Mouse (Mus musculus): ENCODE measurements around the gene Scarb2. TPM values are rescaled to one million over a fixed set of nuclear protein-coding genes. Genes with fewer than 3 reads are reported as not detected.
A peak's percentile ranks its signal among the peaks of the same experiment; 100 is the strongest.

Scarb2 gene
- total and polyA plus RNA-seq, 2 experiments = 28.5 to 112 TPM

- Histone ChIP-seq H3K9ac (ENCODE audit: low read depth, low read length) (no peak overlapping the region), H3K36me3 (ENCODE audit: control insufficient read depth, insufficient read depth, low read length) (peaks cover 8% of the 10 kb centered on the region), H3K4me3 (ENCODE audit: insufficient read depth, low read depth, low read length) (no peak overlapping the region), H3K79me2 (ENCODE audit: control insufficient read depth, insufficient read depth, low read length) (peaks cover 53% of the 10 kb centered on the region), H3K27ac (replicated peaks; ENCODE audit: insufficient read depth, low read depth, low read length) (peak overlapping the region; percentile 61), H3K4me1 (ENCODE audit: control insufficient read depth, insufficient read depth, low read length) (peaks cover 60% of the 10 kb centered on the region), H3K27me3 (ENCODE audit: control insufficient read depth, insufficient read depth, low read length) (no peaks in the 10 kb centered on the region)
- no peak for DNase-seq (ENCODE audit: extremely low read depth, low read depth, low spot score)
- TF ChIP-seq POLR2A (IDR thresholded peaks at IDR 0.05; ENCODE audit: extremely low read depth, insufficient read depth, low read length) (no peak), CTCF (IDR thresholded peaks at IDR 0.05; ENCODE audit: low read depth, low read length) (no peak)
- 53% methylated on average over 3 of the region's 3 CpGs for WGBS
Observed at GRCm38 (mm10) chr5:92499378-92499777, 7.3 kb downstream of the Scarb2 start.

- H3K4me1 ChIP-seq (ENCODE audit: control insufficient read depth, insufficient read depth, low read length) = peaks cover 61% of the 10 kb centered on the region
- no peak overlapping the region for H3K4me3 ChIP-seq (ENCODE audit: insufficient read depth, low read depth, low read length)
- no peak for TF ChIP-seq CTCF (IDR thresholded peaks at IDR 0.05; ENCODE audit: low read depth, low read length)
- peak; percentile 69 for DNase-seq (ENCODE audit: extremely low read depth, low read depth, low spot score)
- no peaks in the 10 kb centered on the region for H3K27me3 ChIP-seq (ENCODE audit: control insufficient read depth, insufficient read depth, low read length)
- H3K36me3 ChIP-seq (ENCODE audit: control insufficient read depth, insufficient read depth, low read length) = peaks cover 9% of the 10 kb centered on the region
- H3K27ac ChIP-seq (replicated peaks; ENCODE audit: insufficient read depth, low read depth, low read length) = peak overlapping the region; percentile 61; the same call in 1 of the 2 replicates
- H3K79me2 ChIP-seq (ENCODE audit: control insufficient read depth, insufficient read depth, low read length) = peaks cover 52% of the 10 kb centered on the region
- 13% methylated on average over 5 of the region's 5 CpGs for WGBS
- no peak overlapping the region for H3K9ac ChIP-seq (ENCODE audit: low read depth, low read length)
Observed at GRCm38 (mm10) chr5:92498661-92499060, 8.0 kb downstream of the Scarb2 start.

- TF ChIP-seq POLR2A (IDR thresholded peaks at IDR 0.05; ENCODE audit: extremely low read depth, insufficient read depth, low read length) (no peak), CTCF (IDR thresholded peaks at IDR 0.05; ENCODE audit: low read depth, low read length) (no peak)
- WGBS = 7% methylated on average over 3 of the region's 3 CpGs
- peaks cover 48% of the 10 kb centered on the region for H3K79me2 ChIP-seq (ENCODE audit: control insufficient read depth, insufficient read depth, low read length)
- peaks cover 59% of the 10 kb centered on the region for H3K4me1 ChIP-seq (ENCODE audit: control insufficient read depth, insufficient read depth, low read length)
- H3K27ac ChIP-seq (replicated peaks; ENCODE audit: insufficient read depth, low read depth, low read length) = peak overlapping the region; percentile 85
- DNase-seq (ENCODE audit: extremely low read depth, low read depth, low spot score) = peak; percentile 75
- H3K4me3 ChIP-seq (ENCODE audit: insufficient read depth, low read depth, low read length) = no peak overlapping the region
- H3K27me3 ChIP-seq (ENCODE audit: control insufficient read depth, insufficient read depth, low read length) = no peaks in the 10 kb centered on the region
- peak overlapping the region; percentile 25 for H3K9ac ChIP-seq (ENCODE audit: low read depth, low read length)
- H3K36me3 ChIP-seq (ENCODE audit: control insufficient read depth, insufficient read depth, low read length) = peaks cover 9% of the 10 kb centered on the region
Observed at GRCm38 (mm10) chr5:92498225-92498624, 8.4 kb downstream of the Scarb2 start.

- no peaks in the 10 kb centered on the region for H3K27me3 ChIP-seq (ENCODE audit: control insufficient read depth, insufficient read depth, low read length)
- peak overlapping the region; percentile 100 for H3K27ac ChIP-seq (replicated peaks; ENCODE audit: insufficient read depth, low read depth, low read length)
- H3K36me3 ChIP-seq (ENCODE audit: control insufficient read depth, insufficient read depth, low read length) = peaks cover 5% of the 10 kb centered on the region
- H3K4me3 ChIP-seq (ENCODE audit: insufficient read depth, low read depth, low read length) = no peak overlapping the region; the same call in 1 of the 2 replicates
- 28% methylated on average over 7 of the region's 7 CpGs for WGBS
- peak; percentile 100 for DNase-seq (ENCODE audit: extremely low read depth, low read depth, low spot score)
- H3K9ac ChIP-seq (ENCODE audit: low read depth, low read length) = peak overlapping the region; percentile 52
- peaks cover 55% of the 10 kb centered on the region for H3K4me1 ChIP-seq (ENCODE audit: control insufficient read depth, insufficient read depth, low read length)
- 0 out of 2 replicates have a peak, but pooled peaks have one; percentile 0 for TF ChIP-seq CTCF (IDR thresholded peaks at IDR 0.05; ENCODE audit: low read depth, low read length)
- no peak for TF ChIP-seq POLR2A (IDR thresholded peaks at IDR 0.05; ENCODE audit: extremely low read depth, insufficient read depth, low read length)
- peaks cover 34% of the 10 kb centered on the region for H3K79me2 ChIP-seq (ENCODE audit: control insufficient read depth, insufficient read depth, low read length)
Observed at GRCm38 (mm10) chr5:92495771-92496409, 10.7 kb downstream of the Scarb2 start.

- no peaks in the 10 kb centered on the region for H3K27me3 ChIP-seq (ENCODE audit: control insufficient read depth, insufficient read depth, low read length)
- peak; percentile 86 for DNase-seq (ENCODE audit: extremely low read depth, low read depth, low spot score)
- TF ChIP-seq CTCF (IDR thresholded peaks at IDR 0.05; ENCODE audit: low read depth, low read length) = no peak
- TF ChIP-seq POLR2A (IDR thresholded peaks at IDR 0.05; ENCODE audit: extremely low read depth, insufficient read depth, low read length) = no peak
- H3K79me2 ChIP-seq (ENCODE audit: control insufficient read depth, insufficient read depth, low read length) = peaks cover 34% of the 10 kb centered on the region
- WGBS = 21% methylated on average over 4 of the region's 4 CpGs
- peak overlapping the region; percentile 52 for H3K9ac ChIP-seq (ENCODE audit: low read depth, low read length)
- peaks cover 5% of the 10 kb centered on the region for H3K36me3 ChIP-seq (ENCODE audit: control insufficient read depth, insufficient read depth, low read length)
- H3K4me1 ChIP-seq (ENCODE audit: control insufficient read depth, insufficient read depth, low read length) = peaks cover 57% of the 10 kb centered on the region
- no peak overlapping the region for H3K4me3 ChIP-seq (ENCODE audit: insufficient read depth, low read depth, low read length)
- H3K27ac ChIP-seq (replicated peaks; ENCODE audit: insufficient read depth, low read depth, low read length) = peak overlapping the region; percentile 100
Observed at GRCm38 (mm10) chr5:92495291-92495690, 11.3 kb downstream of the Scarb2 start.

GRCm38 (mm10) chr5:92493423-92493822, 13.2 kb downstream of the Scarb2 start:
- H3K27ac ChIP-seq (replicated peaks; ENCODE audit: insufficient read depth, low read depth, low read length) = peak overlapping the region; percentile 49
- H3K36me3 ChIP-seq (ENCODE audit: control insufficient read depth, insufficient read depth, low read length) = peaks cover 5% of the 10 kb centered on the region
- DNase-seq (ENCODE audit: extremely low read depth, low read depth, low spot score) = peak; percentile 87
- TF ChIP-seq POLR2A (IDR thresholded peaks at IDR 0.05; ENCODE audit: extremely low read depth, insufficient read depth, low read length) = no peak
- no peak for TF ChIP-seq CTCF (IDR thresholded peaks at IDR 0.05; ENCODE audit: low read depth, low read length)
- no peaks in the 10 kb centered on the region for H3K27me3 ChIP-seq (ENCODE audit: control insufficient read depth, insufficient read depth, low read length)
- H3K4me3 ChIP-seq (ENCODE audit: insufficient read depth, low read depth, low read length) = no peak overlapping the region
- H3K4me1 ChIP-seq (ENCODE audit: control insufficient read depth, insufficient read depth, low read length) = peaks cover 49% of the 10 kb centered on the region
- peak overlapping the region; percentile 15; the same call in 1 of the 2 replicates for H3K9ac ChIP-seq (ENCODE audit: low read depth, low read length)
- H3K79me2 ChIP-seq (ENCODE audit: control insufficient read depth, insufficient read depth, low read length) = peaks cover 31% of the 10 kb centered on the region
- WGBS = 13% methylated on average over 7 of the region's 7 CpGs
